Mouse (Mus musculus) cortical plate, adult 2 months (tissue): Measurements from ENCODE around the gene Ccr7.

Source experiments
- CTCF ChIP-seq: fragments of 200-500 bp; IDR thresholded peaks from 2 replicates; pipeline ENCODE4 v1.5.1; 2011; ENCODE audit warnings: mild to moderate bottlenecking, control low read depth, low read length; ENCODE audit not compliant: insufficient read depth; ENCODE audit errors: extremely low read depth
- POLR2A ChIP-seq: fragments of 200-500 bp; IDR thresholded peaks from 2 replicates; pipeline ENCODE4 v1.6.1; 2011; ENCODE audit warnings: mild to moderate bottlenecking, low read length, control low read depth; ENCODE audit not compliant: insufficient read depth; ENCODE audit errors: extremely low read depth

- no peak for TF ChIP-seq CTCF
- TF ChIP-seq POLR2A, result no peak
These were observed 26.8 kb downstream of the Ccr7 start for GRCm38 (mm10) chr11:99127785-99128682.
